Mouse (Mus musculus) hindbrain, embryonic 14.5 days (tissue): ENCODE measurements at regions not wholly inside any gene's neighbourhood (a gene's known extent, or its start where the extent isn't known, plus 50 kb on each side); places are given as distances from the start of the nearest gene placed in this dataset.

Experiments
- ATAC-seq: fragments of 200-750 bp; cut with Nextera tagmentation; 2 replicates; pipeline ENCODE4 v1.8.0; 2017; ENCODE audit warnings: moderate number of reproducible peaks, mild to moderate bottlenecking, moderate TSS enrichment, moderate library complexity; ENCODE audit not compliant: low FRiP score
- DNase-seq: peaks from one replicate; pipeline ENCODE4 v3.0.0-alpha.2; 2015; ENCODE audit warnings: low spot score
- H3K27ac ChIP-seq: fragments of 300-500 bp; sonication (generic); 2 replicates; pipeline ENCODE4 v1.5.1; 2014; ENCODE audit warnings: mild to moderate bottlenecking, moderate library complexity
- H3K27me3 ChIP-seq: fragments of 300-500 bp; sonication (generic); 2 replicates; pipeline ENCODE4 v1.6.1; 2014; ENCODE audit warnings: mild to moderate bottlenecking, low read length, mixed read lengths; ENCODE audit not compliant: control insufficient read depth, insufficient read depth
- H3K36me3 ChIP-seq: fragments of 300-500 bp; sonication (generic); replicated peaks from 2 replicates; pipeline ENCODE4 v1.6.1; 2014; ENCODE audit not compliant: control insufficient read depth, insufficient read depth
- H3K4me1 ChIP-seq: fragments of 300-500 bp; sonication (generic); replicated peaks from 2 replicates; pipeline ENCODE4 v1.6.1; 2014; ENCODE audit warnings: antibody characterized with exemption, low read length, mixed read lengths; ENCODE audit not compliant: control insufficient read depth, insufficient read depth
- H3K4me2 ChIP-seq: fragments of 300-500 bp; sonication (generic); replicated peaks from 2 replicates; pipeline ENCODE4 v1.6.1; 2014; ENCODE audit warnings: mild to moderate bottlenecking, moderate library complexity
- H3K4me3 ChIP-seq: fragments of 300-500 bp; sonication (generic); replicated peaks from 2 replicates; pipeline ENCODE4 v1.5.1; 2014; ENCODE audit warnings: mild to moderate bottlenecking, low read length
- H3K9ac ChIP-seq: fragments of 300-500 bp; sonication (generic); 2 replicates; pipeline ENCODE4 v1.6.1; 2014
- H3K9me3 ChIP-seq: fragments of 300-500 bp; sonication (generic); 2 replicates; pipeline ENCODE4 v1.6.1; 2016; ENCODE audit warnings: low read length; ENCODE audit not compliant: control insufficient read depth
- WGBS: fragments of 180-500 bp; shearing (Covaris S2); extraction: QIAGEN DNeasy Blood & Tissue Kit; methylation state at CpG from one replicate; pipeline ENCODE4 v1.1.7; 2014; 5-methylcytosine and 5-hydroxymethylcytosine counted together

DNA sequence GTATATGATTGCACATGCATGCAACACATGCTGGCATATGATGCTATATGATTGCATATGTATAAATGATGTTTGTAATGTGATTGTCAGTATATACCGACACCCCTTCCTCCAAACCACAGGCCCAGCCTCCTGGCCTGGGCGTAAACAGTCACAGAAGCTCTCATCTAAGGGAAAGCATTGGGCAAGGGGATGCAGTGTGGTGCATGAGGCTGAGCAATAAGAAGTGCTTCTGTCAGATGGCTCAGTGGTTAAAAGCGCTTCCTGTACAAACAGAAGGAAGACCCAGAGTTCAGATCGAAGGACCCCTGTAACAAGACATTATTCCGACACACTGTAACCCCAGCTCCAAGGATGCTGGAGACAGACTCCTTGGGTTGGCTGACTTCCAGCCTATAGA is 175.0 kb upstream of the Prok2 start:
- Histone ChIP-seq H3K9ac (no peak overlapping the region), H3K4me2 (no peak overlapping the region), H3K4me1 (no peaks in the 10 kb centered on the region; the same call in 1 of the 2 replicates), H3K36me3 (no peaks in the 10 kb centered on the region), H3K27me3 (peaks cover 30% of the 10 kb centered on the region), H3K4me3 (no peak overlapping the region), H3K27ac (no peak overlapping the region), H3K9me3 (no peaks in the 10 kb centered on the region)
- WGBS = 86% methylated on average over 5 of the region's 5 CpGs
- ATAC-seq (no peak), DNase-seq (no peak)

GRCm38 (mm10) chr6:99899704-99900103 is 173.5 kb upstream of the Prok2 start:
- Histone ChIP-seq H3K4me3 (no peak overlapping the region), H3K27ac (no peak overlapping the region), H3K4me2 (no peak overlapping the region), H3K9ac (no peak overlapping the region), H3K36me3 (no peaks in the 10 kb centered on the region), H3K4me1 (no peaks in the 10 kb centered on the region; the same call in 1 of the 2 replicates), H3K9me3 (no peaks in the 10 kb centered on the region), H3K27me3 (peaks cover 30% of the 10 kb centered on the region)
- 48% methylated on average over 14 of the region's 14 CpGs for WGBS
- DNase-seq (no peak), ATAC-seq (no peak)

- no peaks in the 10 kb centered on the region; the same call in 1 of the 2 replicates for H3K4me1 ChIP-seq
- no peak overlapping the region for H3K4me3 ChIP-seq
- ATAC-seq = no peak
- no peaks in the 10 kb centered on the region for H3K36me3 ChIP-seq
- peaks cover 23% of the 10 kb centered on the region for H3K27me3 ChIP-seq
- 75% methylated on average over 2 of the region's 2 CpGs for WGBS
- DNase-seq = no peak
- no peak overlapping the region for H3K27ac ChIP-seq
- no peak overlapping the region for H3K4me2 ChIP-seq
- no peaks in the 10 kb centered on the region for H3K9me3 ChIP-seq
- H3K9ac ChIP-seq = no peak overlapping the region
These were observed 171.9 kb upstream of the Prok2 start for GRCm38 (mm10) chr6:99898077-99898476.

DNA sequence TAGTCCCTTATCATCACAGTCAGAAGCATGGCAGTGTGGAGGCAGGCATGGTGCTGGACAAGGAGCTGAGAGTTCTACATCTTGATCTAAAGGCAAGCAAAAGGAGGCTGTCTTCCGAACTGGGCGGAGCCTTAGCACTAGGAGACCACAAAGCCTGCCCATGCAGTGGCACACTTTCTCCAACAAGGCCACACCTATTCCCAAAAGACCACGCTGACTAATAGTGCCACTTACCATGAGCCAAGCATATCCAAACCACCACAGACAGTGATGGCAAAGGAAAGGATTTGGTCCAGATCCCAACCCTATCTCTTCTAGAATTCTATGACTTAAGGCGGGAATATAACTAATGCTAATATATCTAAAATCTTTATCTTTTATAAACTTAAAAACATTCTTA is 169.4 kb upstream of the Prok2 start:
- no peak for ATAC-seq

GRCm38 (mm10) chr6:99893936-99894335 is 167.7 kb upstream of the Prok2 start:
- no peak overlapping the region for H3K4me3 ChIP-seq
- DNase-seq = no peak
- no peaks in the 10 kb centered on the region for H3K4me1 ChIP-seq
- no peak overlapping the region for H3K27ac ChIP-seq
- WGBS = 59% methylated on average over 4 of the region's 4 CpGs
- H3K4me2 ChIP-seq = no peak overlapping the region
- ATAC-seq = no peak
- H3K36me3 ChIP-seq = no peaks in the 10 kb centered on the region
- H3K9me3 ChIP-seq = no peaks in the 10 kb centered on the region
- H3K9ac ChIP-seq = no peak overlapping the region
- H3K27me3 ChIP-seq = no peaks in the 10 kb centered on the region

More for the DNA sequence above, 169.4 kb upstream of the Prok2 start:
- 93% methylated on average over 4 of the region's 4 CpGs for WGBS
- no peak overlapping the region for H3K4me2 ChIP-seq
- H3K27ac ChIP-seq = no peak overlapping the region
- H3K27me3 ChIP-seq = peaks cover 9% of the 10 kb centered on the region
- no peaks in the 10 kb centered on the region for H3K36me3 ChIP-seq
- no peaks in the 10 kb centered on the region; the same call in 1 of the 2 replicates for H3K4me1 ChIP-seq
- no peak overlapping the region for H3K9ac ChIP-seq
- DNase-seq = no peak
- H3K9me3 ChIP-seq = no peaks in the 10 kb centered on the region
- no peak overlapping the region for H3K4me3 ChIP-seq

DNA sequence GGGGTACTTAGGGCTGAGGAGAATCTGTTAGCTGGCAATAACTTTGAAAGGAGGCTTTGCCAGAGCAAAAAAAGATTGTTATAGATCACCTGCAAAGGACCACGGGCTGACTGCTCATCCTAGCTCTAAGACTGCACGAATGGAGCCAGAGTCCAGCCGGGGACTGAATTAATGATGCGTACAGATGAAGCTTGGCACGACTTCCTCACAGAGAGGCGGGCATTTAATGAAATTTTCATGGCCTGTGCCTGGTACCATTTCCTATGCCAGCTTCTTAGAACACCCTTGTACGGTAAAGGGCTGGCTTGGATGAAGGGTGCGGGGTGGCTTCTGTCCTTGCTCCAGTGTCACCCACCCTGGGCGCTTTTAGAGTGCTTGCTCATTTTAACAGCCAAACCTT is 166.0 kb upstream of the Prok2 start:
- H3K27ac ChIP-seq = no peak overlapping the region
- no peak overlapping the region for H3K9ac ChIP-seq
- H3K4me1 ChIP-seq = no peaks in the 10 kb centered on the region
- H3K4me3 ChIP-seq = no peak overlapping the region
- H3K36me3 ChIP-seq = no peaks in the 10 kb centered on the region
- no peak for DNase-seq
- ATAC-seq = no peak
- no peak overlapping the region for H3K4me2 ChIP-seq
- no peaks in the 10 kb centered on the region for H3K27me3 ChIP-seq
- no peaks in the 10 kb centered on the region for H3K9me3 ChIP-seq
- WGBS = 80% methylated on average over 9 of the region's 9 CpGs

- Histone ChIP-seq H3K27ac (no peak overlapping the region), H3K9ac (no peak overlapping the region), H3K36me3 (no peaks in the 10 kb centered on the region), H3K9me3 (no peaks in the 10 kb centered on the region), H3K4me1 (no peaks in the 10 kb centered on the region), H3K27me3 (no peaks in the 10 kb centered on the region), H3K4me2 (no peak overlapping the region), H3K4me3 (no peak overlapping the region)
- 47% methylated on average over 2 of the region's 2 CpGs for WGBS
- DNase-seq = no peak
- ATAC-seq = no peak
These were observed 165.6 kb upstream of the Prok2 start for GRCm38 (mm10) chr6:99891790-99892189.

DNA sequence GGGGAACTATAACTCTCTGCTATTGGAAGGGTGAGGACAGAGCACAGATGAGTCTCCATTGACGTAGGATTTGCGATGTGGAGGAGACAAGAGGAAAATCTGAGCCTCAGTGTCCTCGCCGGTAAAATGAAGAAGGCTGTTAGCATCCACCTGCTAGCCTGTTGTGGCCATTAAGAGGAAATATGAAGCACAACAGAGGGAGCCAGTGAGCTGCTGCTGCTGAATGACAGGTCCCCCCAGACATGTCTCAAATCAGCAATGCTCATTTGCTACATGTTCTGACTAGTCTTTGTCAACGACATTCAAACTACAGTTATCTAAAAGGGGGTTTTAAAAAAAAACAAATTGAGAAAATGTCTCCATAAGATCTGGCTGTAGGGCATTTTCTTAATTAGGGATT is 164.6 kb upstream of the Prok2 start:
- H3K9me3 ChIP-seq = no peaks in the 10 kb centered on the region
- no peak overlapping the region for H3K27ac ChIP-seq
- H3K4me1 ChIP-seq = no peaks in the 10 kb centered on the region
- H3K36me3 ChIP-seq = no peaks in the 10 kb centered on the region
- DNase-seq (no peak), ATAC-seq (no peak)
- H3K9ac ChIP-seq = no peak overlapping the region
- no peaks in the 10 kb centered on the region for H3K27me3 ChIP-seq
- no peak overlapping the region for H3K4me2 ChIP-seq
- 89% methylated on average over 5 of the region's 5 CpGs for WGBS
- no peak overlapping the region for H3K4me3 ChIP-seq

DNA sequence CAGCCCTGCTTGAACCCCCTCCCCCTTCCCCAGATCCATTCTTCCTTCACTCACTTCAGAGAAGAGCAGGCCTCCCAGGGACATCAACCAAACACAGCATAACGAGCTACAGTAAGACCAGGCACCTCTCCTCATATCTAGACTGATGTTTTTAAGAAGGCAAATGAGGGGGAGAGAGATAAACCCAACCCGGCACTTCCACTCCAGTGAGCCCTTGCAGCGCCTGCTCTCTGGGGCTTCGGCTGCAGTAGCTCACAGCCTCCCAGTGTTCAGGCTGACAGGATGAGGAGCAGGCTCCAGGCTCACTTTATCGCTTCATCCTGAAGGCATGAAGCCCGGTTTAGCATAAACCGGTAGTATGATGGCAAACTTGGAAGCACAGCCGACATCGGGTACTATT is 162.9 kb upstream of the Prok2 start:
- DNase-seq (no peak), ATAC-seq (no peak)
- H3K4me2 ChIP-seq = no peak overlapping the region
- H3K4me3 ChIP-seq = no peak overlapping the region
- H3K4me1 ChIP-seq = no peaks in the 10 kb centered on the region
- no peak overlapping the region for H3K27ac ChIP-seq
- H3K9me3 ChIP-seq = no peaks in the 10 kb centered on the region
- H3K9ac ChIP-seq = no peak overlapping the region
- H3K27me3 ChIP-seq = no peaks in the 10 kb centered on the region
- H3K36me3 ChIP-seq = no peaks in the 10 kb centered on the region
- WGBS = 33% methylated on average over 9 of the region's 9 CpGs

GRCm38 (mm10) chr6:99887904-99888303 is 161.7 kb upstream of the Prok2 start:
- H3K9ac ChIP-seq = no peak overlapping the region
- H3K36me3 ChIP-seq = no peaks in the 10 kb centered on the region
- no peak for DNase-seq
- ATAC-seq = no peak
- H3K27me3 ChIP-seq = no peaks in the 10 kb centered on the region
- H3K4me3 ChIP-seq = no peak overlapping the region
- H3K9me3 ChIP-seq = no peaks in the 10 kb centered on the region
- H3K4me1 ChIP-seq = no peaks in the 10 kb centered on the region
- no peak overlapping the region for H3K27ac ChIP-seq
- 58% methylated on average over 8 of the region's 8 CpGs for WGBS
- no peak overlapping the region for H3K4me2 ChIP-seq
